Mouse (Mus musculus) inflammation-experienced regulatory T-cells, adult 16 weeks (primary cell): ENCODE results near the gene Olfr490. TPM values are rescaled to one million over a fixed set of nuclear protein-coding genes. Genes with fewer than 3 reads are reported as not detected.

Experiments
- polyA plus RNA-seq: library from polyadenylated mRNA; unstranded; fragments of 100-300 nt; shearing (Covaris generic); gene quantifications from one replicate; pipeline ENCODE4 v1.2.1, GENCODE M21; 2017

Olfr490 gene
- not detected for polyA plus RNA-seq

DNA sequence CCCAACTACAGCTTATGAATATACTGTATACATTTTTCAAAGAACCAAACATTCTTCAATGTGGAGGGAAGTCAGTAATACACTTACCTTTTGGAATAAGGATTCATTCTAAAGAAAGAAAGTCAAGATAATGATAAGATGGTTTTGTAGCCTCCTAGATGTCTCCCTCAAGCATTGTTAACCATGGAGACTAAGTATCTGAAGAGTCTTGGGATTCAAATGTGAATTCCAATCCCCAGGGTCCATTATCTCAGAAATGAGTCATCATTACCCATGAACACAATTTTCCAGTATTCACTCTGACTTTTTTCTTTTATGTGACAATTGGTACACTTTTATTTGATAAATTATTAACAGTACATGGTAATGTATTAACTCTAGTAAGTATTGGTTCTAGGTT, at the start of gene Olfr490:
Gene Olfr490, minus strand, starts transcription at position 101 of the 400 bp plus-strand sequence.

GRCm38 (mm10) chr7:108323574-108323973, 34.8 kb upstream of the Olfr490 start, which contains the start of gene Olfr492:
Gene Olfr492 (minus strand): TSS chr7:108323674.

DNA sequence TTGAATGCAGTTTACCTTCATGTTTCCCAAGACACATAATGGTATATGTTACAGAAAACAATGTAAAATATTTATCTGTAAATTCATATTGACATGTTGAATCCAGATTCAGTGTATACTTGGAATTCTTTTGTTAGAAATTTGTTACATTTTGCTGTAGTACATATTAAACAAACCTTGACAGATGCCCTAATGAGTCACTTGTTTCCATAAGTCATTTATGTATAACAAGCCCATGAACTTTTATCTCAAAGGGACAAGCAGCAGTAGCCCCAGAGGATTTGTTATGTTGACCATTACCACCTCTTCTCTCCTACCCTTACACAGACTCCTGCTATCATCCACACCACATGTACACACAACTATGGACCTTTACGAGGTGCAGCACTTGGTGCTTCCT, 24.4 kb upstream of the Olfr490 start, which contains the start of gene Olfr491:
Gene Olfr491, plus strand, starts transcription at position 301 of the 400 bp plus-strand sequence.

DNA sequence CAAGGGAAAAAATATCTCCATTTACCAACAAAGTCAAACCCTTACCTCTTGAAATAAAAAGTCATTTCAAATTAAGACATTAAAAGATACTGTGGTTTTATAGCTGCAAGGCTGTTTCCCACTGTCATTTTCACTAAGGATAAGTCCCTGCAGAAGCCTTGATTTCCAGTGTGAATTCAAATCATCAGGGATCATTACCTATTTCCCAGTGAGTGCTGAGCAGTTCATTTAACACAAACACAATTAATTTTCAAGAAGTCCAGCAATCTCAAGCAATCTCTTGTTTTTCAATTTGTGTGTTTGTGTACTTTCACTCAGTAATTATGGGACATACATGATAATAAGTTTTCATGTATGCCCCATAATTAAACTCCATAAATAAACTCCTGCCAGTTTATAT, 30.5 kb downstream of the Olfr490 start, which contains the start of gene Olfr488:
Gene Olfr488, minus strand, starts transcription at position 101 of the 400 bp plus-strand sequence.

Other genes starting within 250 kb of the Olfr490 start
- gene Olfr479, start 238.2 kb downstream of the Olfr490 start, polyA plus RNA-seq = not detected
- not detected for gene Olfr480, start 221.6 kb downstream of the Olfr490 start, polyA plus RNA-seq
- not detected for gene Olfr481, start 209.1 kb downstream of the Olfr490 start, polyA plus RNA-seq
- gene Olfr482, start 191.3 kb downstream of the Olfr490 start, polyA plus RNA-seq = 0.16 TPM
- not detected for gene Olfr483, start 188.1 kb downstream of the Olfr490 start, polyA plus RNA-seq
- gene Olfr484, start 161.5 kb downstream of the Olfr490 start, polyA plus RNA-seq = not detected
- not detected for gene Olfr485, start 129.1 kb downstream of the Olfr490 start, polyA plus RNA-seq
- not detected for gene Olfr486, start 116.2 kb downstream of the Olfr490 start, polyA plus RNA-seq
- not detected for gene Olfr487, start 74.3 kb downstream of the Olfr490 start, polyA plus RNA-seq
- not detected for gene Olfr488, start 30.6 kb downstream of the Olfr490 start, polyA plus RNA-seq
- gene Olfr491, start 24.5 kb upstream of the Olfr490 start, polyA plus RNA-seq = not detected
- gene Olfr492, start 34.7 kb upstream of the Olfr490 start, polyA plus RNA-seq = not detected
- gene Olfr493, start 58.0 kb upstream of the Olfr490 start, polyA plus RNA-seq = not detected
- gene Olfr494, start 76.4 kb upstream of the Olfr490 start, polyA plus RNA-seq = not detected
- not detected for gene Olfr495, start 104.2 kb upstream of the Olfr490 start, polyA plus RNA-seq
- gene Olfr497, start 131.5 kb upstream of the Olfr490 start, polyA plus RNA-seq = not detected
- not detected for gene Olfr498, start 176.4 kb upstream of the Olfr490 start, polyA plus RNA-seq
- not detected for gene Olfr502, start 236.1 kb upstream of the Olfr490 start, polyA plus RNA-seq